Mouse (Mus musculus) ES-Bruce4 (cell line): ENCODE results near the gene Ndufaf2.

Source experiments
- CTCF ChIP-seq: IDR thresholded peaks from one replicate; pipeline ENCODE4 v1.8.1; 2011; ENCODE audit warnings: low read depth, low read length
- EP300 ChIP-seq: IDR thresholded peaks from 2 replicates; pipeline ENCODE4 v1.6.1; 2011; ENCODE audit warnings: low read depth, low read length; ENCODE audit not compliant: insufficient read depth
- POLR2A ChIP-seq: IDR thresholded peaks from one replicate; pipeline ENCODE4 v1.8.1; 2011; ENCODE audit warnings: low read length; ENCODE audit not compliant: insufficient read depth

- TF ChIP-seq EP300 (no peak), CTCF (no peak), POLR2A (no peak)
Observed at GRCm38 (mm10) chr13:108013839-108014238, 144.6 kb downstream of the Ndufaf2 start.
